Mouse (Mus musculus): ENCODE results near the gene Tceal5. TPM values are rescaled to one million over a fixed set of nuclear protein-coding genes. Genes with fewer than 3 reads are reported as not detected.
"Not testable (repeated sequence)": the region's sequence is repeated elsewhere in the genome, so short reads cannot be mapped to it uniquely, and the experiment has no call there.

The Tceal5 gene
- total RNA-seq (2021) (1 to 10 TPM in 1 of 2 experiments, under 1 TPM in 1; 0.69 to 2.3 TPM), polyA plus RNA-seq (2012; rRNA removed) (not detected in 2 replicates)
- long read RNA-seq, partial matches to known transcripts: 0 of 1 reads
- long read RNA-seq, other reads (novel, unspliced or antisense): 0 of 1 reads

DNA sequence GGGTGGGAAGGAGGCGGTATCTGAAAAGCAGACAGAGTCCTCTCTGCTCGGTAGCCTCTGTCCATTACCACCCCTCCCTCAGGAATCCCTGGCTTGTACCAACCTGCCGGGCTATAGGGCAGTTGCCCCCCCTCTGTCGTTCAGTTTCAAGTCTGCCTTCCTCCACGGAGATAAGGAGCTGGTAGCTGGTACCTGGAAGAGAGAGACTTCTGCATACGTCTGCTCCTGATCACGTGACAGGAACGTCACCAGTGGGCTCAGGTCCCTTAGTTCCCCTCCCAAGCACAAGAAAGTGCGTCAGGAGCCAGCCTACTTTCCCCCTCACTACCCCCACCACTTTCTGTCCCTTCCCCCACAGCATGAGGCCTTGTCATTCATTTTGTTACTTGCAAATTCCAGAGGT, at the start of gene Tceal5:
Gene Tceal5 (minus strand): TSS at position 213 of the 403 bp plus-strand sequence.
- DNase-seq: no peak

DNA sequence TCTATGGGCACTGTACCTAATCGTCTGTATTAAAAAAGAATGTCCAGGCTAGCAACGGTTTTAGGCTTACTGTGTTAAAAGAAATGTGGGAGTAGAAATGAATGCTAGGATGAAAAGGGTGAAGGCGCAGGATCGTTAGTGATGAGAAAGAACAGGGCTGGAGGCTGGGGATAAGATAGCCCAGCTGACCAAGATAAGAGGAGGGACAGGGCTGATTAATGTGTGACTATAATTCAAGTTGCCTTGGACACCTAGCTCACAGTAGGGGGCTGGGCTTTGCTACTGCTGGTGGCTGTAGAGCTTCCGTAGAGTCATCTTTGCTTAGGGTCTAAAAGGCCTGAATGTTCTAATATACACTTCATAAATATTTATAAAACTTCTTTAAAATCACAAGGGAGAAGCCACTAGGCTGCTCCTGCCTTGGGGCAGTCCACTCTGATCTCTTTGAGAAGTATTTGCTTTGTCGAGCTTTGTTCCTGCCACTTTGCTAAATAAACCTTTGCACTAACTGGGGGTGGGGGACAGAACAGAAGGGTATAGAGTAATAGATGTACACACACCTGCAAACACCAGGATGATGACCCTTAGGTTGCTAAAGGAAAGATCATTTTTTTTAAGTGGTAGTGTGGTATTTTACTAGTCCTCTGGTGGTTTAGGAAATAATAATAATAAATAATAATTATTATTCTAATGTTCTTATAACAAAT, 48.5 kb upstream of the Tceal5 start:
- peak; percentile 20 for DNase-seq

DNA sequence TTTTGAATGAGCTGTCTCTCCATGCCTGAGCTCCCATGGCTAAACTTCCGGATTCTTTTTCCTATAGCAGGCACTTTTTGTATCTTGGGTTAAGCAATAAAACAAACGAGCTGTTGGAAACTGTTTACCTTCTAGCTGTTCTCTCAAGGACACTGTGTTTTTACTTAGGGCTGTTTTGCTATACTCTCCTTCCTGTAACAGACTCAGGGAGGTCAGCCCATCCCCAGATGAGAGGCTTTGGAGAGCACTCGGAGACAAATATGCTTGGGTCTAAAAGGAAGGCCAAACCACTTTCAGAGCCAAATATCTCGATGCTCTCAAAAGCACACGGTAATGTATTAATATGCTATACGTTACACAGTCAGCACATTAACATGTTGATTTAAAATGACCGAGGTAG, 46.0 kb upstream of the Tceal5 start:
- DNase-seq: no peak

DNA sequence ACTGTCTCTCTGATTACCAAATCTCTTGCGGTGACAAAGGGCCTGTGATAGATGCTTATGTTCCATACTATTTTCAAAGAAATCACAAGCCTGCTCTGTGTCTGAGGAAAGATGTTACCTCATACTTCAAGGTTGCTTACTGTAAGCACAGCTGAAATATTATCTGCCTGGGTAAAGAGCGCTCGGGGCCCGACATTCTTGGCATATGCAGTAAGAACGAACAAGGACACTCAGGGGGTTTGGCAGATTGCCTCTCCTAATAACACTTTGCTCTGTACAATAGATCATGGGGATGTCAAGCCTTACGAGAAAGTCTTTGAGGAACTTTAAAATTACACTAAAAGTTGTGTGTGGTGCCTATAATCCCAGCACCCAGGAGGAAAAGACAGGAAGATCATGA, 45.1 kb upstream of the Tceal5 start:
- DNase-seq: peak; percentile 78

GRCm38 (mm10) chrX:136245521-136246071, 41.9 kb upstream of the Tceal5 start:
- DNase-seq: peak; percentile 36

GRCm38 (mm10) chrX:136244574-136245229, 41.0 kb upstream of the Tceal5 start, which contains the start of gene Tceal9:
TSS of gene Tceal9 (plus strand) at chrX:136245079.
- DNase-seq: peak; percentile 87

DNA sequence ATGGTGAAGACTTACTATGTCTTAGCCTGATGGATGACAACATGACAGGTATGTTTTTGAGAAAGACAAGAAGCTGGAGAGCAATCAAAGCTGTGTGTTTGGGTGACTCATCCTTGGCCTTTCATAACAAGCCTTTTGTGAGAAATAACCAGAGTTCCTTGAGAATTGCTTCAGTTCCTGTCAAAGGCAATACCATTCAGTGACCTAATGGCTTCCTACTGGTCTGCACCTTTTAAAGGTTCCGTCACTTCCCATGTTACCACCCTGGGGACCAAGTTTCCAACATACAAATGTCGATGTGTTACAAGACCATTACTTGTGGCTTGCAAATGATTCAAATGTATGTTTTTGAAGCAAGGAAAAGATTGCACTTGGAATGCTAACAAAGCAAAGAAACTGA, 39.5 kb upstream of the Tceal5 start:
- peak; percentile 7 for DNase-seq

- DNase-seq: no peak
These were observed 34.4 kb upstream of the Tceal5 start for GRCm38 (mm10) chrX:136238118-136238517.

GRCm38 (mm10) chrX:136227768-136228167, 24.1 kb upstream of the Tceal5 start:
- DNase-seq: peak; percentile 14

DNA sequence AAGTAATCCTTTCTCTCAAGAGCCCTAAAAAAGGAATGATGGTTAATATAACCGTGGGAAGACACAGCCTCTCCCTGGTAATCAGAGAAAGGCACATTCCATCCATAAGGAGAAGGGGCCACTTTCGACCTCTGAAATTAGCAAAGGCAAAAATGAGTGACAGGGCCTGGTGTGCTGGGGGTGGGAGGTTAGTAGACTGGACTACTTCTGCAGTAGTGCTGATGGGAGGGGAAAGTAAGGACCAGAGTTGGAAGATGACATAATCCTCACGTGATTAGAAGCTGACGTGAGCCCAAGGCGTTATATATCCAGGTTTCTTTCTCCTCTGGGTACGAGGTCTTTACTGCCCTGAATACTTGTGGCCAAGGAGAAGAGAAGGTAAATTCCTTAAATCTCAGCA, 20.0 kb upstream of the Tceal5 start:
- no peak for DNase-seq

DNA sequence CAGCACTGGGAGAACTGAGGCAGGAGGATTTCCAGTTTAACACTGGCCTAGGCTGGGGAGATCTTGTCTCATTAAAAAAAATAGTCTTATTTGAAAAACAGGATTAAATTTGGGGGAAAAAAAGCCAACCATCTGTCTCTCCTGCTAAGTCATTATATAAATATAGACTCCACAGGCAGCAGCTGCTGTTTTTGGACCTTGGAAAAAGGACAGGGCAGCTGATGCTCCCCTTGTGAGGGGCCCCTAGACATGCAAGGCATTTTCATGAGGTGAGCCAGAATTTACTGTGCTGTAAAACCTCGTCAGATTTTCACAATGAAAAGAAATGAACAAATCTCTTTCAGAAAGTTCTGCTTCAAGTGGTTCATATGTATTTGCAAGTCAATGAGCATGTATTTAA, 12.6 kb upstream of the Tceal5 start:
- no peak for DNase-seq

GRCm38 (mm10) chrX:136214729-136215677, 11.3 kb upstream of the Tceal5 start, which contains the start of the genes Tceal7 and Bex1:
TSS of gene Tceal7 (plus strand) at chrX:136214779.
TSS of gene Bex1 (minus strand) at chrX:136215513.
- not testable (repeated sequence) for DNase-seq

DNA sequence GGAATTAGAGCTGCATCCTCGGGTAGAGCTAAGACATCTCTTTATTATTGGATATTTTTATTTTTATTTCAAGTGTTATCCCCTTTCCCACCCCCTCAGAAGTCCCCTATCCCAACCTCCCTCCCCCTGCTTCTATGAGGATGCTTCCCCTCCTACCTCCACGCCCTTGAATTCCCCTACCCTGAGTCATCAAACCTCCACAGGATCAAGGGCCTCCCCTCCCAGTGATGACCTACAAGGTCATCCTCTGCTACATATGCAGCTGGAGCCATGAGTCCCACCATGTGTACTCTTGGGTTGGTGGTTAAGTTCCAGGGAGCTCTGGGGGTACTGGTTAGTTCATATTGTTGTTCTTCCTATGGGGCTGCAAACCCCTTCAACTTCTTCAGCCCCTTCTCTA, 9.7 kb upstream of the Tceal5 start:
- DNase-seq: no peak

GRCm38 (mm10) chrX:136204406-136204805, 730 bp upstream of the Tceal5 start:
- no peak for DNase-seq

- no peak for DNase-seq
These were observed 419 bp downstream of the Tceal5 start for GRCm38 (mm10) chrX:136203257-136203656.

DNA sequence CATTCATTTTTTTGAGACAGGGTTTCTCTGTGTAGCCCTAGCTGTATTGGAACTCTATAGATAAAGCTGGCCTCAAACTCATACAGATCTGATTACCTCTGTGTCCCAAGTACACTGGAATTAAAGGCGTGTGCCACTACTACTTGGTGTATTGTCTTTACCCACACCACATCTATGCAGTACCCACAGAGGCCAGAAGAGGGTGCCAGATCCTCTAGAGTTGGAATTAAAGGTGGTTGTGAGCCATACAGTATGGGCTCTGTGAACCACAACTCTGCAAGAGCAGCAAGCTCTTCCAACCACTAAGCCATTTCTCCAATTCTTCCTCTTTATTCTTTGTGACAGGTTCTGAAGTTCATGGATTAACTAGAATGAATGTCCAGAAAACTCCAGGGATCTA, 6.8 kb downstream of the Tceal5 start:
- peak; percentile 25 for DNase-seq

GRCm38 (mm10) chrX:136195193-136195944, 8.3 kb downstream of the Tceal5 start:
- no peak for DNase-seq

GRCm38 (mm10) chrX:136183107-136183506, 20.6 kb downstream of the Tceal5 start:
- DNase-seq: no peak

GRCm38 (mm10) chrX:136180897-136181553, 22.7 kb downstream of the Tceal5 start:
- DNase-seq: no peak

DNA sequence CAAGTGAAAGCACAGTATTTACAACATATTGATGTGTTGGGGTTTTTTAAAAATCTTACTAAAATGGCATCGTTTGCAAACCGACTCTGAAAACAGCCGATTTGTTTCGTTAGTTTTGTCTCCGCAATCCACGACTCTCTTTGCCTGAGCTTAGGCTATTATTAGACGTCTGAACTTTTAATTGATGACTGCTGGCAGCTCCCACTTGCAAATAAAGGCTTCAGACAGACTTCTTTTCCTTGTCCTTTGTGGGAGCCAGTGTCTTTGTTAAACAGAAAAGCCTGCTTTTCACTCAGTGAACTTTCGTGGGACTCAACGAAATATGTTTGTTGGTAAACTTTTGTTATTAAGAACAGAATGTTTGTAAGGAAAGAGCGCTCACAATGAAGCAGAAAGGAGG, 30.9 kb downstream of the Tceal5 start:
- DNase-seq: peak; percentile 6

Measured in adrenal gland, adult 2 months (tissue).